Mouse (Mus musculus): ENCODE data around the gene Tspear. TPM values are rescaled to one million over a fixed set of nuclear protein-coding genes. Genes with fewer than 3 reads are reported as not detected.

The Tspear gene
- polyA plus RNA-seq, 1 experiment = not detected

DNA sequence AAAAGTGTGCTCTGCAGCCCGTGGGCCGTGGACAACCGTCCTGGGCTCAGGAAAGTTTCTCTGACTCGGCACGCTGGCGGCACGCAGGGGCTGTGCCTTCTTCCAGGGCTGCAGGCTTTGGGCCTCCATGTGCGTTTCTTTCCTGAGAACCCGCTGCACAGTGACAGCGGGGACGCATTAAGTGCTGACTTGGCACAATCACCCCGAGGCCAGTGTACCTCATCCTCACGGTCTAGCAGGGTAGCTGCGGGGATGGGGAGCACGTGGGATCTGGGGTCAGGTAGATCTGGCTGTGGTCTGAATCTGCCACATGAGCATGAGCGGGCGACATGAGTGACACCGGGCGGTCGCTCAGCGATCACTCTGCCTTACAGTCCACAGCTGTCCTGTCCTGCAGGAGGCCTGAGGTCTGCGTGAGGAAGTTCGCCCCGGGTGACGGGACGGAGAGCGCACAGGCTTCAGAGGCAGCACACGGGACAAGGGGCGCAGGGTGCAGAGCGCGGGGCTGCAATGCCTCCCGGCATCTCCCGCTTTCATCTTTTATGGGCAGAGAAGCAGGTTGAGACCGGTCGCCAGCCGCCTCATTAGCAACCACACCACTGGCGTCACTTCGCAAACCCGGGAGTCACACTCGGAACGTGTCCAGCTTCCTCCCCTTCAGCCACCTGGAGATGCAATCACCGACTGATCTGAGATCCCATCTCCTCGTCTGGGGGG is 22.3 kb upstream of the Tspear start:
- Histone ChIP-seq H3K79me2 (ENCODE audit: control insufficient read depth, insufficient read depth) (no peaks in the 10 kb centered on the region), H3K4me3 (no peak overlapping the region), H3ac (ENCODE audit: control insufficient read depth, insufficient read length) (no peak overlapping the region), H3K27me3 (ENCODE audit: control insufficient read depth, insufficient read depth, insufficient read length) (peaks cover 6% of the 10 kb centered on the region), H3K4me2 (ENCODE audit: low read depth) (no peak overlapping the region), H3K36me3 (ENCODE audit: control insufficient read depth, insufficient read depth) (no peaks in the 10 kb centered on the region)
- no peak for TF ChIP-seq TCF3 (IDR thresholded peaks at IDR 0.05; ENCODE audit: insufficient read length, low read depth)
- TF ChIP-seq CEBPB (IDR thresholded peaks at IDR 0.05; ENCODE audit: insufficient read depth, poor library complexity, severe bottlenecking) = no peak
- TF ChIP-seq SRF (IDR thresholded peaks at IDR 0.05; ENCODE audit: control insufficient read depth, insufficient read length, low read depth) = no peak
- TF ChIP-seq MYOG (IDR thresholded peaks at IDR 0.05; ENCODE audit: control insufficient read depth in 1 of 3, insufficient read depth in 1 of 3, insufficient read length in 2 of 3, low read depth in 2 of 3) = no peak
- no peak for TF ChIP-seq POLR2AphosphoS2 (IDR thresholded peaks at IDR 0.05; ENCODE audit: insufficient read length, low read depth)
- no peak for TF ChIP-seq POLR2A (IDR thresholded peaks at IDR 0.05; ENCODE audit: insufficient read length, low read depth)
- no peak for TF ChIP-seq E2F4 (IDR thresholded peaks at IDR 0.05; ENCODE audit: insufficient read depth)
- TF ChIP-seq MYOD1 (IDR thresholded peaks at IDR 0.05; ENCODE audit: control insufficient read depth in 1 of 3, insufficient read length in 2 of 3, low read depth in 2 of 3) = no peak
- no peak for TF ChIP-seq USF1 (IDR thresholded peaks at IDR 0.05; ENCODE audit: low read depth)
- no peak for TF ChIP-seq MAX (IDR thresholded peaks at IDR 0.05; ENCODE audit: low read depth)
- TF ChIP-seq TCF12 (IDR thresholded peaks at IDR 0.05; ENCODE audit: insufficient read depth, poor library complexity, severe bottlenecking) = no peak
- TF ChIP-seq REST (IDR thresholded peaks at IDR 0.05; ENCODE audit: insufficient read depth, insufficient read length) = no peak

DNA sequence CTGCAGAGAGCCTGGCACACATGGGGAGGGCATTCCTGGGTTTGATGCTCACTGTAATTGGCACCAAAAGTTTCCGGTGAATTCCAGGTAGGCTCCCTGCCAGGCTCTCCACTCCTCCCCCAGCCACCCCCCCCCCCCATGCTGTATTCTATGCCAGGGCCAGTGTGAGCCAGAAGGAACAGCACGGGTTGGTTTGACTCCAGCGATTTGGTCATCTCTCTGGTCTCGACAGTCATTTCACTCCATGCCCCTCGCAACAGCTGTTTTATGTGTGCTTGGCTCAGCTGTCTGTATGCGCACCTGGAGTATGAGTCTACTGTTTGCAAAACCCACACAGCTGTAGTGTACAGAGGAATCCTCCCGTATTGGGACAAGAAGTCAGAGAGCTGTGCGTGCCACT is 20.0 kb upstream of the Tspear start:
- Histone ChIP-seq H3K4me2 (ENCODE audit: low read depth) (no peak overlapping the region), H3K27me3 (ENCODE audit: control insufficient read depth, insufficient read depth, insufficient read length) (peaks cover 6% of the 10 kb centered on the region), H3K79me2 (ENCODE audit: control insufficient read depth, insufficient read depth) (no peaks in the 10 kb centered on the region), H3K4me3 (no peak overlapping the region), H3ac (ENCODE audit: control insufficient read depth, insufficient read length) (no peak overlapping the region), H3K36me3 (ENCODE audit: control insufficient read depth, insufficient read depth) (no peaks in the 10 kb centered on the region)
- peak; percentile 36 for TF ChIP-seq TCF3 (IDR thresholded peaks at IDR 0.05; ENCODE audit: insufficient read length, low read depth)
- peak in 1 of 3 experiments; percentile 52 for TF ChIP-seq MYOG (IDR thresholded peaks at IDR 0.05; ENCODE audit: control insufficient read depth in 1 of 3, insufficient read depth in 1 of 3, insufficient read length in 2 of 3, low read depth in 2 of 3)
- TF ChIP-seq MAX (IDR thresholded peaks at IDR 0.05; ENCODE audit: low read depth) = no peak
- no peak for TF ChIP-seq TCF12 (IDR thresholded peaks at IDR 0.05; ENCODE audit: insufficient read depth, poor library complexity, severe bottlenecking)
- peak in 2 of 3 experiments; percentile 47 to 61 for TF ChIP-seq MYOD1 (IDR thresholded peaks at IDR 0.05; ENCODE audit: control insufficient read depth in 1 of 3, insufficient read length in 2 of 3, low read depth in 2 of 3)

DNA sequence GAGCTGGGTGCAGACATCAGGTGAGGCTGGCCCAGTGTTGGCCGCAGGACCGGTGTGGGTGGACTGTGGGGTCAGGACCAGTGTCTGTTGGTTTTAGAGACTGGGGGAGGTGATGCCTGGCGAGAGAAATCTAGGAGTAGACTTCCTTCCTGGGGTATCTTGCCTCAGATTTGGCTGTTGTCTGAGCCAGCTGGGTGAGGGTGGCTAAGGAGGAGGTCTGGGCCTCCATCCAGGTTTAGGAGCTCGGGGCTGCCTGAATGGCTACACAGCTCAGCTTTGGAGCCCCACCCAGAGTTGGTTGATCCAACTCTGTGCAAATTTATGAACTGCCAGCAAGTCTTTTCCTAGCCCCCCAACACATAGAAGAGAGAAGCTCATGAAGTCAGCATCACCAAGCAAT is 19.0 kb upstream of the Tspear start:
- Histone ChIP-seq H3ac (ENCODE audit: control insufficient read depth, insufficient read length) (no peak overlapping the region), H3K79me2 (ENCODE audit: control insufficient read depth, insufficient read depth) (no peaks in the 10 kb centered on the region), H3K4me2 (ENCODE audit: low read depth) (no peak overlapping the region), H3K27me3 (ENCODE audit: control insufficient read depth, insufficient read depth, insufficient read length) (peaks cover 6% of the 10 kb centered on the region), H3K36me3 (ENCODE audit: control insufficient read depth, insufficient read depth) (no peaks in the 10 kb centered on the region), H3K4me3 (no peak overlapping the region)
- TF ChIP-seq TCF3 (IDR thresholded peaks at IDR 0.05; ENCODE audit: insufficient read length, low read depth) (no peak), MYOG (IDR thresholded peaks at IDR 0.05; ENCODE audit: control insufficient read depth in 1 of 3, insufficient read depth in 1 of 3, insufficient read length in 2 of 3, low read depth in 2 of 3) (no peak), CEBPB (IDR thresholded peaks at IDR 0.05; ENCODE audit: insufficient read depth, poor library complexity, severe bottlenecking) (no peak), MYOD1 (IDR thresholded peaks at IDR 0.05; ENCODE audit: control insufficient read depth in 1 of 3, insufficient read length in 2 of 3, low read depth in 2 of 3) (no peak), MAX (IDR thresholded peaks at IDR 0.05; ENCODE audit: low read depth) (no peak), POLR2A (IDR thresholded peaks at IDR 0.05; ENCODE audit: insufficient read length, low read depth) (no peak), TCF12 (IDR thresholded peaks at IDR 0.05; ENCODE audit: insufficient read depth, poor library complexity, severe bottlenecking) (no peak), SRF (IDR thresholded peaks at IDR 0.05; ENCODE audit: control insufficient read depth, insufficient read length, low read depth) (no peak), USF1 (IDR thresholded peaks at IDR 0.05; ENCODE audit: low read depth) (no peak), REST (IDR thresholded peaks at IDR 0.05; ENCODE audit: insufficient read depth, insufficient read length) (no peak), E2F4 (IDR thresholded peaks at IDR 0.05; ENCODE audit: insufficient read depth) (no peak), POLR2AphosphoS2 (IDR thresholded peaks at IDR 0.05; ENCODE audit: insufficient read length, low read depth) (no peak)

DNA sequence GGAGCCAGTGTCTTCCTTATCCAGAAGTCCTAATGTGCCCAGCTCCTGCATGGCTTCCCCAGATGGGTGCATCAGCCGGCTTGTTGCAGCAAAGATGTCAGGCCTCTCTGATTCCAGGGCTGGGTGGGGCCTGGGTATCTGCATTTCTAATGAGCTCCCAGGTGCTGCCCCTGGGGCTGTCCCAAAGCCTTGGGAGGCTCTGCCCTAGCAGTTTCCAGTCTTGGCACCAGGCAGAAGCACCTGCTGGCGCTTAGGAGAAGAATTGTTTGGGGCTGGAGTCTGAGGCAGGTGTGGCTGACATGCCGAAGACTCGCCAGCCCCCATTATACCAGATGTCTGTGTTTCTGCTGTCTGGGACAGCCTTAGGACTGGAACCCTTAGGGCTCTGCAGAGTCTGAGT is 15.7 kb upstream of the Tspear start:
- no peak overlapping the region for H3K4me3 ChIP-seq
- no peak overlapping the region for H3ac ChIP-seq (ENCODE audit: control insufficient read depth, insufficient read length)
- peaks cover 14% of the 10 kb centered on the region for H3K27me3 ChIP-seq (ENCODE audit: control insufficient read depth, insufficient read depth, insufficient read length)
- no peaks in the 10 kb centered on the region for H3K79me2 ChIP-seq (ENCODE audit: control insufficient read depth, insufficient read depth)
- H3K36me3 ChIP-seq (ENCODE audit: control insufficient read depth, insufficient read depth) = no peaks in the 10 kb centered on the region
- TF ChIP-seq POLR2A (IDR thresholded peaks at IDR 0.05; ENCODE audit: insufficient read length, low read depth) (no peak), TCF12 (IDR thresholded peaks at IDR 0.05; ENCODE audit: insufficient read depth, poor library complexity, severe bottlenecking) (no peak), REST (IDR thresholded peaks at IDR 0.05; ENCODE audit: insufficient read depth, insufficient read length) (no peak), MAX (IDR thresholded peaks at IDR 0.05; ENCODE audit: low read depth) (no peak)
- H3K4me2 ChIP-seq (ENCODE audit: low read depth) = no peak overlapping the region

DNA sequence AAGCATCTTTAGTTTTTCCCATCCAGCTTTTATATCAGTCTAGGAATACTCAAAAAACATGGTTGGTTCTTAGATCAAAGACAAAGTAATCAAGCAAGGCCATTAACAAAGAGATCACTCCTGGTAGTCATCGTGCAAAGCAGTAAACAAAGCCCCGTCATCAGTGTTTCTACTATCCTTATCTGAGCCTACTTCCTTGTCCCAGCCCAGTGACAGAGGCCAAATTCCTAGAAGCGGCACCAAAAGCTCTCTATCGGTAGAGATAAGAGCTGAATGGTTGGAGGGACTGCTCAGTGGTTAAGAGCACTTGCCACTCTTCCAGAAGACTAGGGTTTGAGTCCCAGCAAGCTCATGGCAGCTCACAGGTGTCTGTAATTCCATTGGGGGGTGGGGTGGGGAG is 14.8 kb upstream of the Tspear start:
- no peak overlapping the region for H3K4me3 ChIP-seq
- no peak overlapping the region for H3K4me2 ChIP-seq (ENCODE audit: low read depth)
- no peak overlapping the region for H3ac ChIP-seq (ENCODE audit: control insufficient read depth, insufficient read length)
- H3K36me3 ChIP-seq (ENCODE audit: control insufficient read depth, insufficient read depth) = no peaks in the 10 kb centered on the region
- no peaks in the 10 kb centered on the region for H3K79me2 ChIP-seq (ENCODE audit: control insufficient read depth, insufficient read depth)
- no peak for TF ChIP-seq TCF12 (IDR thresholded peaks at IDR 0.05; ENCODE audit: insufficient read depth, poor library complexity, severe bottlenecking)
- no peak for TF ChIP-seq SRF (IDR thresholded peaks at IDR 0.05; ENCODE audit: control insufficient read depth, insufficient read length, low read depth)
- no peak for TF ChIP-seq MYOG (IDR thresholded peaks at IDR 0.05; ENCODE audit: control insufficient read depth in 1 of 3, insufficient read depth in 1 of 3, insufficient read length in 2 of 3, low read depth in 2 of 3)
- TF ChIP-seq POLR2AphosphoS2 (IDR thresholded peaks at IDR 0.05; ENCODE audit: insufficient read length, low read depth) = no peak
- TF ChIP-seq CEBPB (IDR thresholded peaks at IDR 0.05; ENCODE audit: insufficient read depth, poor library complexity, severe bottlenecking) = no peak
- no peak for TF ChIP-seq MAX (IDR thresholded peaks at IDR 0.05; ENCODE audit: low read depth)
- no peak for TF ChIP-seq USF1 (IDR thresholded peaks at IDR 0.05; ENCODE audit: low read depth)
- no peak for TF ChIP-seq POLR2A (IDR thresholded peaks at IDR 0.05; ENCODE audit: insufficient read length, low read depth)
- no peak for TF ChIP-seq TCF3 (IDR thresholded peaks at IDR 0.05; ENCODE audit: insufficient read length, low read depth)
- TF ChIP-seq MYOD1 (IDR thresholded peaks at IDR 0.05; ENCODE audit: control insufficient read depth in 1 of 3, insufficient read length in 2 of 3, low read depth in 2 of 3) = no peak
- TF ChIP-seq REST (IDR thresholded peaks at IDR 0.05; ENCODE audit: insufficient read depth, insufficient read length) = no peak
- H3K27me3 ChIP-seq (ENCODE audit: control insufficient read depth, insufficient read depth, insufficient read length) = peaks cover 19% of the 10 kb centered on the region

All from myocyte (in vitro differentiated cells).